Mouse (Mus musculus) cortical plate, adult 2 months (tissue): ENCODE data around the gene Rxrb.

ENCODE experiments used
- CTCF ChIP-seq: fragments of 200-500 bp; IDR thresholded peaks from 2 replicates; pipeline ENCODE4 v1.5.1; 2011; ENCODE audit warnings: mild to moderate bottlenecking, control low read depth, low read length; ENCODE audit not compliant: insufficient read depth; ENCODE audit errors: extremely low read depth
- POLR2A ChIP-seq: fragments of 200-500 bp; IDR thresholded peaks from 2 replicates; pipeline ENCODE4 v1.6.1; 2011; ENCODE audit warnings: mild to moderate bottlenecking, low read length, control low read depth; ENCODE audit not compliant: insufficient read depth; ENCODE audit errors: extremely low read depth

GRCm38 (mm10) chr17:34079002-34079401 is 47.4 kb downstream of the Rxrb start:
- TF ChIP-seq POLR2A (no peak), CTCF (no peak)
